Mouse (Mus musculus): ENCODE results near the gene Sufu. TPM values are rescaled to one million over a fixed set of nuclear protein-coding genes. Genes with fewer than 3 reads are reported as not detected.

The Sufu gene
- polyA plus RNA-seq, 1 experiment from 2014 or later, result 15.2 TPM

DNA sequence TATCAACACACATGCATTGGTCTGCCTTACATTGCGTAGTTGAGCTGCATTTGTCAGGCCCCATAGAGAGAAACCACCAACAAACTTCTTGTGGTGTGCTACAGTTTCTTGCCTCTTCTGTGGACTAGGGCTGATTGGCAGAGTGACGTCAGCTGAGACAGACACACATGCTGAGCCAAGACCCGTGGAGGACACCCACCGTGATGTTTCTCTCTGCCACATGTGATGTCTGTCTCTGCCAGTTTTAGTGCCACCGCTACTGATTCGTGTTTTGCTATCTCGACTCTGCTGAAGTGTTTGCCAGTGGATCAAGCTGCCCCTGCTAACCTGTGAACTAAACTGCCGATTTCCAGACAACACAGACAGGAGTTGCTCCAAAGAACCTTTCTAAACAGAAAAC, 34.6 kb upstream of the Sufu start:
- Histone ChIP-seq H3K9ac (no peak overlapping the region), H3K27me3 (peaks cover 10% of the 10 kb centered on the region), H3K9me3 (replicated peaks) (no peaks in the 10 kb centered on the region), H3K4me3 (no peak overlapping the region), H3K4me2 (no peak overlapping the region), H3K27ac (no peak overlapping the region), H3K36me3 (no peaks in the 10 kb centered on the region), H3K4me1 (replicated peaks) (peaks cover 7% of the 10 kb centered on the region)
- 74% methylated on average over 8 of the region's 8 CpGs for whole genome bisulfite sequencing
- ATAC-seq (replicated peaks; ENCODE audit: insufficient number of reproducible peaks, insufficient read depth, low FRiP score, low read depth), result no peak

- no peak for ATAC-seq (replicated peaks; ENCODE audit: insufficient number of reproducible peaks, insufficient read depth, low FRiP score, low read depth)
- H3K9ac ChIP-seq, result no peak overlapping the region
- H3K27me3 ChIP-seq, result peaks cover 4% of the 10 kb centered on the region
- no peak overlapping the region for H3K4me2 ChIP-seq
- no peak overlapping the region for H3K27ac ChIP-seq
- H3K4me3 ChIP-seq, result no peak overlapping the region
- no peaks in the 10 kb centered on the region for H3K36me3 ChIP-seq
- H3K4me1 ChIP-seq (replicated peaks), result no peaks in the 10 kb centered on the region
- H3K9me3 ChIP-seq (replicated peaks), result no peaks in the 10 kb centered on the region
- WGBS, result 76% methylated on average over 11 of the region's 11 CpGs
Observed at GRCm38 (mm10) chr19:46363294-46364009, 33.2 kb upstream of the Sufu start.

DNA sequence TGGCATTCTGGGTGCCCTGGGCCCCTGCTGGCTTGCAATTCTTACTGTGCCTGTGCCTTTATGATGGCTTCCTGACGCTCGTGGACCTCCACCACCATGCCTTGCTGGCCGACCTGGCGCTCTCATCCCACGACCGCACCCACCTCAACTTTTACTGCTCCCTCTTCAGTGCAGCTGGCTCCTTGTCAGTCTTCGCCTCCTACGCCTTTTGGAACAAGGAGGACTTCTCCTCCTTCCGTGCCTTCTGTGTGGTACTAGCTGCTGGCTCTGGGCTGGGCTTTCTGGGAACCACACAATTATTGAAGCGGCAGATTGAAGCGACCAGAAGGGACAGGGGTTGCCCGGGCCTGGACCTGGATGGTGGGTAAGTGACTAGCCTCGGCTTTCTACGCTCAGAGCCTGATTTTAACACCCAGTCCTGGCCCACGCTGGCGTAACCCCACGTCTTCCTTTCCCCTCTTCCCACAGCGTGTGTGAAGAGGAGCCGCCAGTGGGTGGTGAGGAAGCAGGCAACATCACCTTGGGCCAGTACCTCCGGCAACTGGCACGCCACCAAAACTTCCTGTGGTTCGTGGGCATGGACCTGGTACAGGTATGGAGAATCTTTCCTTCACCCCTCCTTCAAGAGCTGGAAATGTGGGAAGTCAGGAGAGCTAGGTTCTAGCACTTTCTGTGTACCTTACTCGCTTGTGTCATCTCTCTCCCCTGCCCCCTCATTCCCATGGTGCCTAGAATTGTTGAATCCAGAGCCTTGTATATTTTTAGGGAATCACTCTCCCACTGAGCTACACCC, 28.7 kb upstream of the Sufu start:
- ATAC-seq (replicated peaks; ENCODE audit: insufficient number of reproducible peaks, insufficient read depth, low FRiP score, low read depth), result no peak
- Histone ChIP-seq H3K9me3 (replicated peaks) (no peaks in the 10 kb centered on the region), H3K9ac (no peak overlapping the region), H3K27me3 (no peaks in the 10 kb centered on the region), H3K36me3 (no peaks in the 10 kb centered on the region), H3K27ac (no peak overlapping the region), H3K4me1 (replicated peaks) (0 out of 2 replicates have a peak, but pooled peaks cover 2% of the 10 kb centered on the region), H3K4me3 (no peak overlapping the region), H3K4me2 (no peak overlapping the region)
- WGBS, result 84% methylated on average over 23 of the region's 23 CpGs

DNA sequence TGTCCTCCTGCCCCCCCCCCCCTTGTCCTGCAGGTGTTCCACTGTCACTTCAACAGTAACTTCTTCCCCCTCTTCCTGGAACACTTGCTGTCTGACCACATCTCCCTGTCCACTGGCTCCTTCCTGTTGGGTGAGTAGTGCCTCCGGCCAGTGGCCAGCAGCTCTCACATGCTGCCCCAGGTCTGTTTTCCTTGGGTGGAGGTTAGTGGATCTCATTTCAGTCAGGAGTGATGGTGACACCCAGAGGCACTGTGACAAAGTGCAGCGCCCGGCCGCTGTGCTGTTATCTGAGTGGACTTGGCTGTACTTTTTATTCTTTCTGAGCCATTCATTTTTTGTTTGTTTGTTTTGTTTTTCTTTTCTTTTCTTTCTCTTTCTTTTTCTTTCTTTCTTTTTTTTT, 27.5 kb upstream of the Sufu start:
- Histone ChIP-seq H3K4me3 (no peak overlapping the region), H3K4me2 (no peak overlapping the region), H3K9me3 (replicated peaks) (no peaks in the 10 kb centered on the region), H3K27me3 (no peaks in the 10 kb centered on the region), H3K27ac (no peak overlapping the region), H3K4me1 (replicated peaks) (peaks cover 3% of the 10 kb centered on the region; the same call in 1 of the 2 replicates), H3K9ac (no peak overlapping the region), H3K36me3 (no peaks in the 10 kb centered on the region)
- peak; percentile 67 for ATAC-seq (replicated peaks; ENCODE audit: insufficient number of reproducible peaks, insufficient read depth, low FRiP score, low read depth)
- 8% methylated on average over 4 of the region's 4 CpGs for WGBS

- 56% methylated on average over 21 of the region's 21 CpGs for WGBS
- no peaks in the 10 kb centered on the region for H3K9me3 ChIP-seq (replicated peaks)
Observed at GRCm38 (mm10) chr19:46374477-46375088, 22.1 kb upstream of the Sufu start.

GRCm38 (mm10) chr19:46375489-46375888, 21.2 kb upstream of the Sufu start:
- Histone ChIP-seq H3K27ac (no peak overlapping the region), H3K9ac (no peak overlapping the region), H3K9me3 (replicated peaks) (no peaks in the 10 kb centered on the region), H3K4me1 (replicated peaks) (peaks cover 6% of the 10 kb centered on the region; the same call in 1 of the 2 replicates), H3K36me3 (peaks cover 38% of the 10 kb centered on the region), H3K4me2 (no peak overlapping the region), H3K4me3 (no peak overlapping the region), H3K27me3 (no peaks in the 10 kb centered on the region)
- WGBS, result 63% methylated on average over 5 of the region's 5 CpGs
- ATAC-seq (replicated peaks; ENCODE audit: insufficient number of reproducible peaks, insufficient read depth, low FRiP score, low read depth), result no peak

More at GRCm38 (mm10) chr19:46374477-46375088, 22.1 kb upstream of the Sufu start:
- Histone ChIP-seq H3K4me1 (replicated peaks) (peaks cover 6% of the 10 kb centered on the region; the same call in 1 of the 2 replicates), H3K4me3 (no peak overlapping the region), H3K4me2 (no peak overlapping the region), H3K9ac (no peak overlapping the region), H3K27me3 (no peaks in the 10 kb centered on the region), H3K27ac (no peak overlapping the region), H3K36me3 (peaks cover 29% of the 10 kb centered on the region)
- ATAC-seq (replicated peaks; ENCODE audit: insufficient number of reproducible peaks, insufficient read depth, low FRiP score, low read depth), result no peak

DNA sequence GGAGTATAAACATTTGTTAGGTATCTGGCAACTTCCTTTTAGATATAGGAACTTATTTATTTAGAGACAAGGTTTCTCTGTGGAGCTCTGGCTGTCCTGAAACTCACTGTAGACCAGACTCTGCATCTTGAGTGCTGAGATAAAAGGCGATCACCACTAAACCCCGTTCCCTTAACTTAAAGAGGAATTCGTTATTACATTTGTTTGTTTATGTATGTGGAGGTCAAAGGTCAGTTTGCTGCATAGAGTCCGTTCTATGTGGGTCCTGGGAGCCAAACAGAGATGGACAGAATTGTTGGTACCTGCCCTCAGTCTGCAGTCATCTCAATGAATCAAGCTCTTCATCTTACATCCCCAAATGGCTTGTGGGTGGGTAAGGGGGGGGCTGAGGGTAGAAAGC, 20.8 kb upstream of the Sufu start:
- H3K27me3 ChIP-seq, result no peaks in the 10 kb centered on the region
- 46% methylated on average over 4 of the region's 4 CpGs for WGBS
- ATAC-seq (replicated peaks; ENCODE audit: insufficient number of reproducible peaks, insufficient read depth, low FRiP score, low read depth), result no peak

DNA sequence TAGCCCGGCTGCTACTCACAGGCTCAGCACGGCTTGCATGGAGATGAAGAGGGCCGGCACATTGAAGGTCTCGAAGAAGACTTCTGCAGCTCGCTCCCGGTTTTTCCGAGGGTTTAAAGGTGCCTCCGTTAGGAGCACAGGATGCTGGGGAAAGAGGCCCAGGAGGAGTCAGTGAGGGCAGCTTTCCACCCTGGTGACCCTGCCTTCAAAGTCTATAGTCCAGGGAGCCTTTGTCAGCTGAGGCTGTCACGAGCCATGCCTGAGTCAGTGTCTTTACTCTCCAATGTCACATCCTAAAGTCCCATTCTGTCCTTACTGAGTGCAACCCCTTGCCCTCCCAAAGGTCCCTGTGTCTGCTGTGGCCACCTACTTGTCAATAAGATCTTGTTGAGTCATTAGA, 14.4 kb upstream of the Sufu start:
- H3K4me1 ChIP-seq (replicated peaks), result no peaks in the 10 kb centered on the region
- no peak overlapping the region for H3K4me2 ChIP-seq
- H3K9ac ChIP-seq, result no peak overlapping the region
- H3K27ac ChIP-seq, result no peak overlapping the region
- WGBS, result 90% methylated on average over 9 of the region's 9 CpGs
- no peaks in the 10 kb centered on the region for H3K9me3 ChIP-seq (replicated peaks)
- no peak overlapping the region for H3K4me3 ChIP-seq
- no peak for ATAC-seq (replicated peaks; ENCODE audit: insufficient number of reproducible peaks, insufficient read depth, low FRiP score, low read depth)
- H3K27me3 ChIP-seq, result no peaks in the 10 kb centered on the region
- H3K36me3 ChIP-seq, result peaks cover 95% of the 10 kb centered on the region

More for the DNA sequence above, 20.8 kb upstream of the Sufu start:
- H3K4me3 ChIP-seq, result no peak overlapping the region
- no peak overlapping the region for H3K4me2 ChIP-seq
- peaks cover 42% of the 10 kb centered on the region for H3K36me3 ChIP-seq
- H3K4me1 ChIP-seq (replicated peaks), result peaks cover 6% of the 10 kb centered on the region; the same call in 1 of the 2 replicates
- H3K9me3 ChIP-seq (replicated peaks), result no peaks in the 10 kb centered on the region
- no peak overlapping the region for H3K27ac ChIP-seq
- H3K9ac ChIP-seq, result no peak overlapping the region

GRCm38 (mm10) chr19:46389872-46390271, 6.8 kb upstream of the Sufu start:
- Histone ChIP-seq H3K27ac (no peak overlapping the region), H3K36me3 (peaks cover 23% of the 10 kb centered on the region), H3K9ac (no peak overlapping the region), H3K4me2 (no peak overlapping the region), H3K9me3 (replicated peaks) (no peaks in the 10 kb centered on the region), H3K27me3 (no peaks in the 10 kb centered on the region), H3K4me1 (replicated peaks) (peaks cover 21% of the 10 kb centered on the region), H3K4me3 (no peak overlapping the region)
- 86% methylated on average over 5 of the region's 5 CpGs for WGBS
- ATAC-seq (replicated peaks; ENCODE audit: insufficient number of reproducible peaks, insufficient read depth, low FRiP score, low read depth), result no peak

- H3K4me1 ChIP-seq (replicated peaks), result peaks cover 28% of the 10 kb centered on the region
- no peaks in the 10 kb centered on the region for H3K9me3 ChIP-seq (replicated peaks)
- no peak overlapping the region for H3K4me3 ChIP-seq
- peaks cover 5% of the 10 kb centered on the region for H3K36me3 ChIP-seq
- 41% methylated on average over 4 of the region's 4 CpGs for WGBS
- no peak overlapping the region for H3K9ac ChIP-seq
- H3K27me3 ChIP-seq, result no peaks in the 10 kb centered on the region
- no peak overlapping the region for H3K4me2 ChIP-seq
- no peak overlapping the region for H3K27ac ChIP-seq
- no peak for ATAC-seq (replicated peaks; ENCODE audit: insufficient number of reproducible peaks, insufficient read depth, low FRiP score, low read depth)
Observed at GRCm38 (mm10) chr19:46392018-46392417, 4.7 kb upstream of the Sufu start.

DNA sequence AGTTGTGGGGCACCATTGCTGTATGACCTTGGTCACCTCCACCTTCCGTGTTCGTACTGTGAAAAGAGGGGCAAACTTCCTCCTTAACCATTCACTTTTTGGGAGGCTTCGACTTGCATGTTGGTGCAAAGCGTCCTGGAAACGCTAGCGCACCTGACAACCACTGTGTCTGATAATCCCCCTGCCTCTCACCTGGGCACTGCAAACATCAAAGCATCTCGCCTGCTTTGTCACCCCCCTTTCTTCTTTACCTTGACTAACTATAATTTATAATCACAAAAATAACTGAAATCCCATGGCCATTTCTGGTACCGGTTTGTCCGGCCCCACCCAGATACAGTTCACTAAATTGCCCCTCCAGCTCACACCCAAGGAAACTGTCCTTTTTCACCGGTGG, 2.0 kb upstream of the Sufu start:
- ATAC-seq (replicated peaks; ENCODE audit: insufficient number of reproducible peaks, insufficient read depth, low FRiP score, low read depth), result no peak
- no peak overlapping the region for H3K27ac ChIP-seq

More for the DNA sequence above, 2.0 kb upstream of the Sufu start:
- H3K9me3 ChIP-seq (replicated peaks), result no peaks in the 10 kb centered on the region
- H3K27me3 ChIP-seq, result no peaks in the 10 kb centered on the region
- H3K36me3 ChIP-seq, result no peaks in the 10 kb centered on the region
- peaks cover 44% of the 10 kb centered on the region for H3K4me1 ChIP-seq (replicated peaks)
- peak overlapping the region; percentile 71 for H3K4me2 ChIP-seq
- WGBS, result 3% methylated on average over 10 of the region's 10 CpGs
- H3K9ac ChIP-seq, result peak overlapping the region; percentile 35
- peak overlapping the region; percentile 75 for H3K4me3 ChIP-seq
